Mouse (Mus musculus) cerebellum, adult 2 months (tissue): ENCODE measurements around the gene Bckdhb. TPM values are rescaled to one million over a fixed set of nuclear protein-coding genes. Genes with fewer than 3 reads are reported as not detected.

Source experiments
- DNase-seq, 2 experiments: peaks; one replicate each; pipeline ENCODE4 v3.0.0; 2021
- H3K27ac ChIP-seq: fragments of 200-500 bp; 2 replicates; pipeline ENCODE4 v1.5.1; 2012; ENCODE audit warnings: low read length, control low read depth, inconsistent platforms; ENCODE audit not compliant: insufficient read depth
- H3K27me3 ChIP-seq: fragments of 200-500 bp; 2 replicates; pipeline ENCODE4 v1.6.1; 2012; ENCODE audit warnings: inconsistent platforms, mild to moderate bottlenecking, low read length, moderate library complexity; ENCODE audit not compliant: control insufficient read depth, insufficient read depth
- H3K4me1 ChIP-seq: fragments of 200-500 bp; 2 replicates; pipeline ENCODE4 v1.6.1; 2011; ENCODE audit warnings: low read length; ENCODE audit not compliant: control insufficient read depth, insufficient read depth
- H3K4me3 ChIP-seq: fragments of 200-500 bp; replicated peaks from 2 replicates; pipeline ENCODE3; 2011; ENCODE audit warnings: mild to moderate bottlenecking, low read depth, low read length, control low read depth; ENCODE audit not compliant: insufficient read depth
- CTCF ChIP-seq: fragments of 200-500 bp; IDR thresholded peaks from 2 replicates; pipeline ENCODE4 v1.5.1; 2011; ENCODE audit warnings: low read depth, mild to moderate bottlenecking, control low read depth, low read length, moderate library complexity, borderline replicate concordance; ENCODE audit not compliant: insufficient read depth
- POLR2A ChIP-seq: fragments of 200-500 bp; IDR thresholded peaks from 2 replicates; pipeline ENCODE4 v1.6.1; 2011; ENCODE audit warnings: low read length, control low read depth, borderline replicate concordance; ENCODE audit not compliant: insufficient read depth
- WGBS: fragments of 180-500 bp; shearing (Covaris S2); methylation state at CpG from one replicate; pipeline ENCODE4 v1.1.7; 2018; 5-methylcytosine and 5-hydroxymethylcytosine counted together
- polyA plus RNA-seq: library from polyadenylated mRNA; depleted of rRNA; stranded (reverse); fragments of >200 nt; gene quantifications from 2 replicates; pipeline ENCODE4 v1.2.3, GENCODE M21; 2012

Gene Bckdhb
- polyA plus RNA-seq, 1 experiment = 60.3 TPM

- Histone ChIP-seq H3K27ac (no peak overlapping the region), H3K4me3 (no peak overlapping the region), H3K27me3 (no peaks in the 10 kb centered on the region), H3K4me1 (no peaks in the 10 kb centered on the region)
- 94% methylated on average over 4 of the region's 4 CpGs for WGBS
- TF ChIP-seq POLR2A (no peak), CTCF (no peak)
- no peak for DNase-seq
These were observed 116.8 kb downstream of the Bckdhb start for GRCm38 (mm10) chr9:84041631-84042277.

GRCm38 (mm10) chr9:84042539-84042938, 117.6 kb downstream of the Bckdhb start:
- Histone ChIP-seq H3K4me1 (no peaks in the 10 kb centered on the region), H3K27me3 (no peaks in the 10 kb centered on the region), H3K27ac (no peak overlapping the region), H3K4me3 (no peak overlapping the region)
- TF ChIP-seq CTCF = no peak
- TF ChIP-seq POLR2A = no peak
- no peak for DNase-seq
- WGBS = 88% methylated on average over 3 of the region's 3 CpGs

- Histone ChIP-seq H3K27ac (no peak overlapping the region), H3K4me3 (no peak overlapping the region), H3K27me3 (no peaks in the 10 kb centered on the region), H3K4me1 (no peaks in the 10 kb centered on the region)
- no peak for DNase-seq
- 95% methylated on average over 6 of the region's 6 CpGs for WGBS
- TF ChIP-seq CTCF (no peak), POLR2A (no peak)
These were observed 119.2 kb downstream of the Bckdhb start for GRCm38 (mm10) chr9:84044136-84044535.

GRCm38 (mm10) chr9:84045632-84046031, 120.7 kb downstream of the Bckdhb start:
- no peak overlapping the region for H3K27ac ChIP-seq
- DNase-seq = no peak
- WGBS = 96% methylated on average over 2 of the region's 2 CpGs
- H3K4me1 ChIP-seq = no peaks in the 10 kb centered on the region
- no peak overlapping the region for H3K4me3 ChIP-seq
- no peaks in the 10 kb centered on the region for H3K27me3 ChIP-seq
- TF ChIP-seq POLR2A (no peak), CTCF (no peak)

GRCm38 (mm10) chr9:84046334-84046733, 121.4 kb downstream of the Bckdhb start:
- no peaks in the 10 kb centered on the region for H3K27me3 ChIP-seq
- no peak for DNase-seq
- TF ChIP-seq CTCF (no peak), POLR2A (no peak)
- 87% methylated on average over 12 of the region's 12 CpGs for WGBS
- no peak overlapping the region for H3K4me3 ChIP-seq
- no peaks in the 10 kb centered on the region for H3K4me1 ChIP-seq
- no peak overlapping the region for H3K27ac ChIP-seq

GRCm38 (mm10) chr9:84046961-84047360, 122.0 kb downstream of the Bckdhb start:
- no peak for DNase-seq
- H3K27ac ChIP-seq = no peak overlapping the region
- no peak overlapping the region for H3K4me3 ChIP-seq
- TF ChIP-seq POLR2A (no peak), CTCF (no peak)
- 63% methylated on average over 4 of the region's 4 CpGs for WGBS
- no peaks in the 10 kb centered on the region for H3K4me1 ChIP-seq
- no peaks in the 10 kb centered on the region for H3K27me3 ChIP-seq

GRCm38 (mm10) chr9:84047436-84047835, 122.5 kb downstream of the Bckdhb start:
- 88% methylated on average over 3 of the region's 3 CpGs for WGBS
- DNase-seq = no peak
- no peaks in the 10 kb centered on the region for H3K27me3 ChIP-seq
- H3K4me1 ChIP-seq = no peaks in the 10 kb centered on the region
- TF ChIP-seq CTCF (no peak), POLR2A (no peak)
- no peak overlapping the region for H3K27ac ChIP-seq
- no peak overlapping the region for H3K4me3 ChIP-seq

GRCm38 (mm10) chr9:84049142-84049541, 124.2 kb downstream of the Bckdhb start:
- H3K4me1 ChIP-seq = no peaks in the 10 kb centered on the region
- no peak overlapping the region for H3K4me3 ChIP-seq
- TF ChIP-seq POLR2A (no peak), CTCF (no peak)
- 7% methylated on average over 1 of the region's 1 CpGs for WGBS
- DNase-seq = no peak
- no peak overlapping the region for H3K27ac ChIP-seq
- H3K27me3 ChIP-seq = no peaks in the 10 kb centered on the region
